Mouse (Mus musculus) retina, postnatal 7 days (tissue): ENCODE measurements around the gene Exosc7.

Experiments used
- DNase-seq: peaks from one replicate; pipeline ENCODE4 v3.0.0-alpha.2; 2012; ENCODE audit warnings: low read depth, low spot score

The Exosc7 gene

GRCm38 (mm10) chr9:123112805-123113521, at the start of gene Exosc7, which contains the start of gene Zdhhc3:
Gene Exosc7 (plus strand): TSS chr9:123113215.
Gene Zdhhc3 (minus strand): TSS chr9:123113205.
- DNase-seq = peak; percentile 86

GRCm38 (mm10) chr9:123079149-123079548, 33.9 kb upstream of the Exosc7 start:
- no peak for DNase-seq

GRCm38 (mm10) chr9:123080355-123080754, 32.7 kb upstream of the Exosc7 start:
- DNase-seq = no peak

- no peak for DNase-seq
Measured at GRCm38 (mm10) chr9:123080796-123081195, 32.2 kb upstream of the Exosc7 start.

- DNase-seq = no peak
Measured at GRCm38 (mm10) chr9:123085373-123085772, 27.6 kb upstream of the Exosc7 start.

GRCm38 (mm10) chr9:123087558-123087957, 25.5 kb upstream of the Exosc7 start:
- DNase-seq = no peak

- DNase-seq = no peak
Measured at GRCm38 (mm10) chr9:123090844-123091243, 22.2 kb upstream of the Exosc7 start.

- no peak for DNase-seq
Measured at GRCm38 (mm10) chr9:123099631-123100455, 13.2 kb upstream of the Exosc7 start.

GRCm38 (mm10) chr9:123103425-123103824, 9.6 kb upstream of the Exosc7 start:
- no peak for DNase-seq

- no peak for DNase-seq
Measured at GRCm38 (mm10) chr9:123104362-123104761, 8.7 kb upstream of the Exosc7 start.

GRCm38 (mm10) chr9:123107186-123107585, 5.8 kb upstream of the Exosc7 start:
- DNase-seq = no peak

- DNase-seq = no peak
Measured at GRCm38 (mm10) chr9:123109188-123109587, 3.8 kb upstream of the Exosc7 start.

- no peak for DNase-seq
Measured at GRCm38 (mm10) chr9:123111751-123112221, 1.2 kb upstream of the Exosc7 start.

- DNase-seq = no peak
Measured at GRCm38 (mm10) chr9:123113931-123114330, 916 bp downstream of the Exosc7 start.

- no peak for DNase-seq
Measured at GRCm38 (mm10) chr9:123115566-123115965, 2.6 kb downstream of the Exosc7 start.

- no peak for DNase-seq
Measured at GRCm38 (mm10) chr9:123123017-123123416, 10.0 kb downstream of the Exosc7 start.

- no peak for DNase-seq
Measured at GRCm38 (mm10) chr9:123123571-123124412, 10.8 kb downstream of the Exosc7 start.

GRCm38 (mm10) chr9:123124413-123124981, 11.5 kb downstream of the Exosc7 start:
- no peak for DNase-seq

GRCm38 (mm10) chr9:123127663-123128062, 14.6 kb downstream of the Exosc7 start:
- no peak for DNase-seq

GRCm38 (mm10) chr9:123132994-123133393, 20.0 kb downstream of the Exosc7 start:
- DNase-seq = no peak

GRCm38 (mm10) chr9:123136953-123137682, 24.1 kb downstream of the Exosc7 start:
- no peak for DNase-seq
